ENCODE assay signal across 12 mouse cellular contexts in genomic region chr13:17708784-17709311, GRCm38 (mm10). TPM values are rescaled to one million over a fixed set of nuclear protein-coding genes. Genes with fewer than 3 reads are reported as not detected.
"Had no signal": no experiment of that assay in that cellular context is flagged by ENCODE, and none has a peak within 500 bp of the region (broad histone marks: within the 10 kb centered on the region; RNA-seq: fewer than 3 reads in every experiment).

No protein-coding gene starts in this region.

- H3K36me3 ChIP-seq: limb, embryonic 13.5 days; stomach, embryonic 15.5 days had no signal

- H3K9me3 ChIP-seq: kidney, embryonic 15.5 days; limb, embryonic 13.5 days; stomach, embryonic 15.5 days had no signal

- DNase-seq: kidney, adult 2 months; kidney, postnatal 14 days; left cerebral cortex, postnatal 4 days; lung, adult 18-20 months; right cerebral cortex, postnatal 14 days; thymus, adult 2 months; thymus, postnatal 36 days had no signal

- H3K4me3 ChIP-seq: kidney, embryonic 15.5 days; limb, embryonic 13.5 days; stomach, embryonic 15.5 days had no signal

- H3K4me1 ChIP-seq: kidney, embryonic 15.5 days; limb, embryonic 13.5 days; stomach, embryonic 15.5 days had no signal

- H3K27ac ChIP-seq: kidney, embryonic 15.5 days; limb, embryonic 13.5 days; liver, embryonic 14.5 days; stomach, embryonic 15.5 days had no signal

- H3K9ac ChIP-seq: kidney, embryonic 15.5 days; limb, embryonic 13.5 days; liver, embryonic 14.5 days; stomach, embryonic 15.5 days had no signal

- H3K27me3 ChIP-seq: kidney, embryonic 15.5 days; limb, embryonic 13.5 days; stomach, embryonic 15.5 days had no signal

- H3K4me2 ChIP-seq: kidney, embryonic 15.5 days; limb, embryonic 13.5 days; stomach, embryonic 15.5 days had no signal

RNA-seq across cellular contexts. Expression of gene Sugct, which starts 13.5 kb away (rescaled TPM):
- total RNA-seq: megakaryocyte-erythroid progenitor cell, adult 5-6 weeks had no signal
